Mouse (Mus musculus) lung, embryonic 16.5 days (tissue): ENCODE measurements around the gene Cdh15. TPM values are rescaled to one million over a fixed set of nuclear protein-coding genes. Genes with fewer than 3 reads are reported as not detected.
A peak's percentile ranks its signal among the peaks of the same experiment; 100 is the strongest.

Experiments used
- ATAC-seq: fragments of 200-750 bp; cut with Nextera tagmentation; 2 replicates; pipeline ENCODE4 v1.8.0; 2017; ENCODE audit warnings: low read depth, mild to moderate bottlenecking, moderate library complexity
- H3K27ac ChIP-seq: fragments of 300-500 bp; sonication (generic); 2 replicates; pipeline ENCODE4 v1.5.1; 2014; ENCODE audit warnings: mild to moderate bottlenecking, control low read depth, low read length
- H3K27me3 ChIP-seq: fragments of 300-500 bp; sonication (generic); 2 replicates; pipeline ENCODE4 v1.6.1; 2014; ENCODE audit warnings: low read depth, low read length, mixed read lengths; ENCODE audit not compliant: control insufficient read depth, insufficient read depth
- H3K36me3 ChIP-seq: fragments of 300-500 bp; sonication (generic); 2 replicates; pipeline ENCODE4 v1.6.1; 2014; ENCODE audit warnings: low read length; ENCODE audit not compliant: control insufficient read depth, insufficient read depth
- H3K4me1 ChIP-seq: fragments of 300-500 bp; sonication (generic); replicated peaks from 2 replicates; pipeline ENCODE4 v1.6.1; 2014; ENCODE audit warnings: low read length, mixed read lengths; ENCODE audit not compliant: control insufficient read depth, insufficient read depth
- H3K4me2 ChIP-seq: fragments of 300-500 bp; sonication (generic); 2 replicates; pipeline ENCODE4 v1.6.1; 2014; ENCODE audit warnings: low read depth, low read length, control low read depth
- H3K4me3 ChIP-seq: fragments of 300-500 bp; sonication (generic); 2 replicates; pipeline ENCODE4 v1.5.1; 2014; ENCODE audit warnings: mild to moderate bottlenecking, low read length, control low read depth
- H3K9ac ChIP-seq: fragments of 300-500 bp; sonication (generic); 2 replicates; pipeline ENCODE4 v1.6.1; 2014; ENCODE audit warnings: low read length, control low read depth
- H3K9me3 ChIP-seq: fragments of 300-500 bp; sonication (generic); 2 replicates; pipeline ENCODE4 v1.6.1; 2016; ENCODE audit warnings: low read length; ENCODE audit not compliant: control insufficient read depth
- WGBS: fragments of 180-500 bp; shearing (Covaris S2); extraction: QIAGEN DNeasy Blood & Tissue Kit; methylation state at CpG from one replicate; pipeline ENCODE4 v1.1.7; 2014; 5-methylcytosine and 5-hydroxymethylcytosine counted together
- polyA plus RNA-seq: library from polyadenylated mRNA; unstranded; fragments of >200 nt; fragmentation: Nextera tagmentation; extraction: Ambion mirVana; gene quantifications from 2 replicates; pipeline ENCODE4 v1.2.1, GENCODE M21; 2015

Cdh15 gene
- polyA plus RNA-seq, 1 experiment from 2014 or later: 0.49 TPM

DNA sequence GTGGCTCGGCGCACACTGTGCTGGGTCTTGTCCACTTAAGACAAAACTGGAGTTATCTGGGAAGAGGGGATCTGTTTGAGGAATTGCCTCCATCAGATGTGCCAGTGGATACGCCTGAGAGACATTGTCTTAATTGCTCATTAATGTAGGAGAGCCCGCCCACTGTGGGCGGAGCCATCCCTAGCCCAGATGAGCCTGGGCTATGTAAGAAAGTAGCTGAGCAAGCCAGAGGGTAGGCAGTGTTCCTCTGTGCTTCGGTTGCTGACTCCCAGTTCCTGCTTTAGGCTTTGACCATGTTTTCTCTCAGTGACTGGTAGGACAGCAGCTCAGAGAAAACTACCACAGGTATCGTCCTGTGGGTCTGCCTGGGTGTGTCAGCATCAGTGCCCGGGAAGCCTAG lies 13.3 kb upstream of the Cdh15 start:
- no peak for ATAC-seq
- no peaks in the 10 kb centered on the region for H3K4me1 ChIP-seq
- H3K4me3 ChIP-seq: no peak overlapping the region
- H3K36me3 ChIP-seq: no peaks in the 10 kb centered on the region
- no peaks in the 10 kb centered on the region for H3K27me3 ChIP-seq
- no peak overlapping the region for H3K4me2 ChIP-seq
- 86% methylated on average over 8 of the region's 8 CpGs for WGBS
- H3K27ac ChIP-seq: no peak overlapping the region
- H3K9ac ChIP-seq: no peak overlapping the region
- no peaks in the 10 kb centered on the region for H3K9me3 ChIP-seq

DNA sequence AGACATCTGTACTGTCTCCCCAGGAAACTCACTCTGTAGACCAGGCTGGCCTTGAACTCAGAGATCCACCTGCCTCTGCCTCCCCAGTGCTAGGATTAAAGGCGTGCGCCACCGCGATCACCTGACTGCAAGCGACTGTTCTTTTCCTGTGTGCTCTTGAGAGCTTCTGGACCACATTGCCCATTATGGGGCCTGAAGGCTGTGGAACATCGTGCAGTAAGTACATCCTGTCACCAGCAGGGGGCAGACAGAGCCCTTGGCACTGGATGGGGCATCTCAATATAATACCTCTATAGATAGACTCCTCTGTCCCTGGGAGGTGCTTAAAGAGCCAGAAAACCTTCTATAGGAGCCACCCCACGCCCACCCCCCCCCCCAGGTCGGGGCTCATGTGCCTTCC lies 12.8 kb upstream of the Cdh15 start:
- no peak overlapping the region for H3K4me3 ChIP-seq
- no peak overlapping the region for H3K9ac ChIP-seq
- H3K4me2 ChIP-seq: no peak overlapping the region
- H3K27me3 ChIP-seq: no peaks in the 10 kb centered on the region
- WGBS: 28% methylated on average over 7 of the region's 8 CpGs
- no peaks in the 10 kb centered on the region for H3K4me1 ChIP-seq
- H3K9me3 ChIP-seq: no peaks in the 10 kb centered on the region
- peak; percentile 54; the same call in 1 of the 2 replicates for ATAC-seq
- H3K36me3 ChIP-seq: no peaks in the 10 kb centered on the region
- no peak overlapping the region for H3K27ac ChIP-seq

DNA sequence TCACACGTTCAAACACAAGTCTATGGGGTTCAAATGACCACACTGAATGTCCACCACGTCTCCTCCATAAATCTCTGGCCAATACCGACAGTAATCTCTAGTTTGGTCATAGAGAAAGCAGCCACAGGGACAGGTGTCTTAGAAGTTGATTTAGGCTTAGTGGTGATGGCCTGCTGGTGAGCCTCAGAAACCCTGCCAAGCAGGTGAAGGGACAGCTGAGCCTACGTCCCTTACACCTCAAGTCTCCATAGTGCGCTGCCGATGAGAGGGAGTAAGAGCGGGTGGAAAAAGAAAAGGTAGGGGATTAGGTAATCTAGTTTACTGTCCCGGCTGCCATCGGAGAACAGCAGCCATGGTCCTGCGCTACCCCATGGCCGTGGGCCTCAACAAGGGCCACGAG lies 11.6 kb upstream of the Cdh15 start:
- WGBS: 79% methylated on average over 12 of the region's 12 CpGs
- no peaks in the 10 kb centered on the region for H3K4me1 ChIP-seq
- H3K27ac ChIP-seq: no peak overlapping the region
- H3K9ac ChIP-seq: no peak overlapping the region
- H3K27me3 ChIP-seq: no peaks in the 10 kb centered on the region
- H3K9me3 ChIP-seq: no peaks in the 10 kb centered on the region
- no peaks in the 10 kb centered on the region for H3K36me3 ChIP-seq
- no peak overlapping the region for H3K4me2 ChIP-seq
- no peak overlapping the region for H3K4me3 ChIP-seq
- no peak for ATAC-seq

DNA sequence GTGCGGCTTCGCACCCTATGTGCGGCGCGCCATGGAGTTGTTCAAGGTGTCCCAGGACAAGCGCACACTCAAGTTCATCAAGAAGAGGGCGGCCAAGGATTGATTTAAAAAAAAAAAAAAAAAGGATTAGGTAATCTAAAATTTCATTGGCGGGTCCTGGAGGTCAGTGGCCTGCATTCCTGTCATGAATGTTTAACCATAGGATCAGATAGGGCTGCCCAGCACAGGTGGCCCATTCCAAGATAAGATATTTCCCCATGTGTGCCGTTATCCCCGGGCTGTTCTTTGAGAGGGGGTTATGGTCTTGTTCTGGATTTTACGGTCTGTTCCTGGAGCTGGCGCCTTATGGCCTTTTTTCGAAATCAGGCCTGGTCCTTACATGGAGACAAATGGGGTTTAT lies 11.1 kb upstream of the Cdh15 start:
- Histone ChIP-seq H3K9me3 (no peaks in the 10 kb centered on the region), H3K36me3 (no peaks in the 10 kb centered on the region), H3K27ac (no peak overlapping the region), H3K4me1 (no peaks in the 10 kb centered on the region), H3K4me2 (no peak overlapping the region), H3K27me3 (no peaks in the 10 kb centered on the region), H3K4me3 (no peak overlapping the region), H3K9ac (no peak overlapping the region)
- no peak for ATAC-seq
- 66% methylated on average over 13 of the region's 13 CpGs for WGBS

DNA sequence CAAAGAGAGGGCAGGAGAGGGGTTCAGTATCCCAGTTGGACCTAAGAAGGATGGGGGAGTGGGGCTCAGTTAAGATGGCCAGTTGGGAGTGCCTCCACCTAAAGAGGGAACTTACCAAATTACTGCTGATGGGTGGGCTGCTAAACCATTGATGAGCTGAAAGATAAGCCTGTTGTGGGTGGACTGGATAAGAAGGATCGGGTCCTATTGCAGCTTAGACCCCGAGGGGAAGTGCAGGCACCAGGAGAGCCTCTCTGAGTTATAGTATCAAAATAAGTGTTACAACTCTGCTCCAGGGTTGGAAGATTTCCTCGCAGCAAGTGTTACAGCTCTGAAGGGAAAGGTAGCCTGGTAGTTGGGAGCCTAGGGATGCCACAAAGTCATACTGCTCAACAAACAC lies 3.6 kb upstream of the Cdh15 start:
- Histone ChIP-seq H3K4me3 (no peak overlapping the region), H3K9ac (no peak overlapping the region), H3K4me2 (no peak overlapping the region), H3K9me3 (no peaks in the 10 kb centered on the region), H3K27me3 (no peaks in the 10 kb centered on the region), H3K27ac (no peak overlapping the region), H3K4me1 (no peaks in the 10 kb centered on the region; the same call in 1 of the 2 replicates), H3K36me3 (no peaks in the 10 kb centered on the region)
- ATAC-seq: no peak
- WGBS: 60% methylated on average over 3 of the region's 3 CpGs

DNA sequence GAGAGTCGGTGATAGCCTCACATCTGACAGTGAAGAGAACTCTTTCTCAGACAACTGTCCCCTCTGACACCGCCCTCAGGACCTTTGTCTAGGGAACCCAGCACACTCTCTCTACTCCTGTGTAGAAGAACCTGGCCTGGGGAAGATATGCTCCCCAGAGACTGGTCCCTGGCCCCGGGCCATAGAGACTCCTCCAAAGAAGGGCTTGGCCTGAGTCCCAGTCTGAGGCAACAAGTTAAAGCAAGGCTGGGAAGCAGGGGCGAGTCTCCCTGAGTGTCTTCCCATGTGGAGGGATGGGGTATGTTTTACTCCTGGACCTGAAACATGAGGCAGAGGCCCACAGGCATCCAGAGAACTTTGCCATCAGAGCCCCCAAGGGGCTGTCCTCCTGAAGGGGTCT lies 2.1 kb upstream of the Cdh15 start:
- Histone ChIP-seq H3K27ac (no peak overlapping the region), H3K27me3 (no peaks in the 10 kb centered on the region), H3K9ac (no peak overlapping the region), H3K4me3 (no peak overlapping the region), H3K9me3 (no peaks in the 10 kb centered on the region), H3K36me3 (no peaks in the 10 kb centered on the region), H3K4me1 (no peaks in the 10 kb centered on the region; the same call in 1 of the 2 replicates), H3K4me2 (no peak overlapping the region)
- no peak for ATAC-seq
- 57% methylated on average over 4 of the region's 4 CpGs for WGBS

DNA sequence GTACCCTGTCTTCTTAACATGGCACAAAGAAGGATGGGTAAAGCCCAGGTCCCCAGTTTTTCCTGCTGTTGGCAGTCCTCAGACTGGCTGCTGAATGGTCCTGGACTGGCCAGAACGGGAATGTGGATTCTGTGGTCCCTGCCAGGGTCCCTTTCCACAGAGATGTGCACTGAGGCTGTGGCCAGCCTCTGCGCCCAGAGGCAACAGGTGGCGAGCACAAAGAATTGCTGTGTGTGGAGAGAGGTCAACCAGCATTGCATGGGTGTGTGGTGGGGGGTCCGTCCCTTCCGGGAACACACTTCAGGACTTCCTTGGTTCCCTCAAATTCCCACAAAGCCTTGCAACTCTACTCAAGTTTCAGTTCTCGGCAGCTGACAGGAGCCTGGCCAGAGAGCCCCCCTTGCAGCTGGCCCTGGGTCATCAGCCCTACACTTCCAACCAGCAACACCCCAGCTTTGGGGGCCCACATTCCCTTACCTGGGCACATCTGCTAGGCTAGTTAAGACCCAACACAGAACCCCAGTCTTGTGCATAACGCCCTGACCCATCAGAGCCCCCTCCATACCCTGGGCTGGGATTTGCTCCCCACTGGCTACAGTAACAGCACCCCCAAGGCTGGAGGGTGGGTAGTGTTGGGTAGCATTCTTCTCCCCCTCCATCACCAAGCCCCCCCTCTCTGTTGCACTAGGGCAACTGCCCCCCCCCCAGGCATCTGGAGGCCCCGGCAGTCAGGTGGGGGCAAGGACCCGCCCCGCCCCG lies 1.6 kb downstream of the Cdh15 start:
- H3K4me3 ChIP-seq: no peak overlapping the region
- no peaks in the 10 kb centered on the region for H3K36me3 ChIP-seq
- H3K4me1 ChIP-seq: peaks cover 5% of the 10 kb centered on the region; the same call in 1 of the 2 replicates
- WGBS: 50% methylated on average over 7 of the region's 11 CpGs
- H3K27me3 ChIP-seq: no peaks in the 10 kb centered on the region
- H3K4me2 ChIP-seq: no peak overlapping the region
- H3K9me3 ChIP-seq: no peaks in the 10 kb centered on the region
- no peak for ATAC-seq
- H3K9ac ChIP-seq: no peak overlapping the region
- H3K27ac ChIP-seq: no peak overlapping the region

DNA sequence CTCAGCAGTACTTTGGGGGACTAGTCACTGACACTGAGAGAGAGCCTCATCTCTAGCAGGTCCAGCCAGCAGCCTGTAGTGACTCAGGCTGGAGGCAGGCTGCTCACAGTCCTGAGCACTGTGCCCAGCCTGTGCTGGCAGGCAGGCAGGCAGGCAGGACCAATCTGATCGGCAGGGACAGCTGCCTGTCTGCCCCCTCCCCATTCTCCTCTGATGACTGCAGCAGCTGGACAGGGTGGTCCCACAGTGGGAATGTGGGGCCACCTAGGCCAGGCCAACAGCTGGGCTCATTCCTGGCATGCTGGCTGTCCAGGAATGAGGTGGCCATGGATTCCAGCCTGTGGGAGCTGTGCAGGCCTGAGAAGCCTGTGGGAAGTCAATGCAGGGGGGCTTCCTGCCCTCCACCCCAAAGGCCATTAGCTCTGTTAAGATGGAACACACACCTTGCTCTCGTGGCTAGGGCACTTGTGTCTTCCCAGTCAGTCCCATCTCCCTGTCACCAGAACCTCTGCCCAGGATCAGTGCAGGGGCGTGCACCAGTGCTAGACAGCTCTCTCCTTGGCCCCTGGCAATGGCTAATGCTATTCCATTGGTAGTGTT lies 3.0 kb downstream of the Cdh15 start:
- WGBS: 64% methylated on average over 3 of the region's 3 CpGs
- Histone ChIP-seq H3K4me3 (no peak overlapping the region), H3K27me3 (no peaks in the 10 kb centered on the region), H3K4me1 (peaks cover 5% of the 10 kb centered on the region; the same call in 1 of the 2 replicates), H3K9me3 (no peaks in the 10 kb centered on the region), H3K27ac (no peak overlapping the region), H3K36me3 (no peaks in the 10 kb centered on the region), H3K4me2 (no peak overlapping the region), H3K9ac (no peak overlapping the region)
- no peak for ATAC-seq

DNA sequence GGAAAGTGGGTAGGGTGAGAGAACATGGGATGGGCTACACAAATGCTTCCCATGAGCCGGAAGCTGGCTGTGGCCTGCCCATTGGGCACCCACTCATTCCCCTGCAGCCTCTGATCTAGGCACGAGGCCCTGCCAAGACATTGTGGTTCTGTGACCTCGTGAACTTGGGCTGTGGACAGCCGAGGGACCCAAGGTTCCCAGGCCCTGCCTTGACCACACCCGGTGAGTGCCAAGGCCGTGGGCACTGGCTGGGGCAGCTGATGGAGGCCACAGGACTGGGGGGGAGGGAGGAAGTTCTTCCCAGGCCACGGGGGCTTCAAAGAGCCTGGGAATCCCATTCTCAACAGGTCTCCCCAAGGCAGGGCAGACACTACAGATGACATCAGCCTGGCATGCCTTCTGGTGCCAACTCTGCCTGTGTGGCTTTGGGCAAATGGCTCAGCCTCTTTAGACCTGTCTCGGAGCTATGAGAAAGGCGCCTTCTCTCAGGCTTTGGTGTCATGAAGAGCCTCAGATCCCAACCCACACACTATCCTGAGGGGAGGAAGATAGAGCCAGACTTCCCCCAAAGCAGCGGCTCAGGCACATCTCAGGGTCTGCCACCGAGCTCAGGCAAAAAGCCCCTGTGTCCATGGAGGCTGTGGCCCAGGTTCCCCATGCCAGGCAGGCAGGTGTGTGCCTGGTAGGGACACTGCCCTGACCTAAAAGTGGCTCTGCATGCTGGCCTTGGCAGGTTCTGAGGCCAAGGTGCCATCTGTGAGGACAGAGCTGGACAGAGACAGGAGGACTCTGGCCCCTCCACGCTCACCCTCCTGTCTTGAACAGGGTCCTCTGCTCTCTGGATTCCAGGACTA lies 4.2 kb downstream of the Cdh15 start:
- no peak for ATAC-seq
- no peak overlapping the region for H3K27ac ChIP-seq
- no peak overlapping the region for H3K4me3 ChIP-seq
- H3K9me3 ChIP-seq: no peaks in the 10 kb centered on the region
- 70% methylated on average over 12 of the region's 12 CpGs for WGBS
- no peak overlapping the region for H3K9ac ChIP-seq
- no peak overlapping the region for H3K4me2 ChIP-seq
- peaks cover 5% of the 10 kb centered on the region; the same call in 1 of the 2 replicates for H3K4me1 ChIP-seq
- H3K27me3 ChIP-seq: no peaks in the 10 kb centered on the region
- no peaks in the 10 kb centered on the region for H3K36me3 ChIP-seq
